Mouse (Mus musculus) limb, embryonic 14.5 days (tissue): ENCODE data around the gene Eno3. TPM values are rescaled to one million over a fixed set of nuclear protein-coding genes. Genes with fewer than 3 reads are reported as not detected.

Source experiments
- ATAC-seq: fragments of 200-750 bp; cut with Nextera tagmentation; 2 replicates; pipeline ENCODE4 v1.8.0; 2017; ENCODE audit warnings: low read depth, moderate number of reproducible peaks, moderate TSS enrichment; ENCODE audit not compliant: low FRiP score
- DNase-seq: peaks from one replicate; pipeline ENCODE4 v3.0.0-alpha.2; 2015; ENCODE audit warnings: low spot score
- H3K27ac ChIP-seq: fragments of 300-500 bp; sonication (generic); replicated peaks from 2 replicates; pipeline ENCODE4 v1.5.1; 2014; ENCODE audit warnings: low read depth, mild to moderate bottlenecking, low read length, moderate library complexity, mixed read lengths
- H3K27me3 ChIP-seq: fragments of 300-500 bp; sonication (generic); 2 replicates; pipeline ENCODE4 v1.6.1; 2014; ENCODE audit warnings: low read length, mixed read lengths; ENCODE audit not compliant: control insufficient read depth, insufficient read depth
- H3K36me3 ChIP-seq: fragments of 300-500 bp; sonication (generic); 2 replicates; pipeline ENCODE4 v1.6.1; 2014; ENCODE audit warnings: mild to moderate bottlenecking, low read length, moderate library complexity, mixed read lengths; ENCODE audit not compliant: control insufficient read depth, insufficient read depth
- H3K4me1 ChIP-seq: fragments of 300-500 bp; sonication (generic); 2 replicates; pipeline ENCODE4 v1.6.1; 2014; ENCODE audit warnings: antibody characterized with exemption, low read length, mixed read lengths; ENCODE audit not compliant: control insufficient read depth, insufficient read depth
- H3K4me2 ChIP-seq: fragments of 300-500 bp; sonication (generic); replicated peaks from 2 replicates; pipeline ENCODE4 v1.6.1; 2014; ENCODE audit warnings: low read depth, mild to moderate bottlenecking, low read length, moderate library complexity; ENCODE audit not compliant: severe bottlenecking
- H3K4me3 ChIP-seq: fragments of 300-500 bp; sonication (generic); replicated peaks from 2 replicates; pipeline ENCODE4 v1.5.1; 2014; ENCODE audit warnings: low read length
- H3K9ac ChIP-seq: fragments of 300-500 bp; sonication (generic); 2 replicates; pipeline ENCODE4 v1.6.1; 2014; ENCODE audit warnings: mild to moderate bottlenecking, low read depth, low read length, moderate library complexity; ENCODE audit not compliant: severe bottlenecking
- H3K9me3 ChIP-seq: fragments of 300-500 bp; sonication (generic); 2 replicates; pipeline ENCODE4 v1.6.1; 2016; ENCODE audit warnings: low read length; ENCODE audit not compliant: control insufficient read depth
- POLR2A ChIP-seq: fragments of 200-500 bp; IDR thresholded peaks from 2 replicates; pipeline ENCODE4 v1.8.0; 2012; ENCODE audit warnings: inconsistent platforms, mild to moderate bottlenecking, moderate library complexity, borderline replicate concordance; ENCODE audit not compliant: insufficient read depth, insufficient read length; ENCODE audit errors: extremely low read depth
- WGBS: fragments of 180-500 bp; shearing (Covaris S2); extraction: QIAGEN DNeasy Blood & Tissue Kit; methylation state at CpG from one replicate; pipeline ENCODE4 v1.1.7; 2014; 5-methylcytosine and 5-hydroxymethylcytosine counted together
- polyA plus RNA-seq, 2 experiments: library from polyadenylated mRNA; depleted of rRNA in 1 of 2; stranded (reverse) in 1 of 2; unstranded in 1 of 2; fragments of >200 nt; fragmentation: Nextera tagmentation in 1 of 2; extraction: Ambion mirVana in 1 of 2; gene quantifications; 2 replicates each; pipeline versions ENCODE4 v1.2.1 to v1.2.3; 2012 to 2014

Gene Eno3
- polyA plus RNA-seq, 2 experiments, result 84.6 to 89.9 TPM

DNA sequence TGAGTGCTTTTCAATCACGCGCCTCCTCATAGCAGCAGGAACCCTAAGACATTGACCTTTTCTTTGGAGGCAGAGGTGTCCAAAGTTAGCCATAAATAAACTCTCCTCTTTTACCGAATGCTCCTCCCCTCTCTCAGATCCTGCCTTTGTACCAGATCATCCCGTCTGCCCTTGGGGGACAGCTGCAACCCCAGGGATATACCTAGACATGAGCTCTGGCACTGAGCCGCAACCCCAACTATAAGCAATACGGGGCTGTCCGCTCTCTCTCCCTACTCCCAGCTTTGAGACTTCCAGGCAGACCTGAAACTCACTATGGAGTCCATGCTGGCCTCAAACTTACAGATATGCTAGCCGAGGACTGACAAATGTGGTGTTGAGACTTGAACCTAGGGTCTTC lies 9.7 kb downstream of the Eno3 start:
- TF ChIP-seq POLR2A, result no peak
- H3K27me3 ChIP-seq, result no peaks in the 10 kb centered on the region
- H3K4me3 ChIP-seq, result no peak overlapping the region
- H3K27ac ChIP-seq, result no peak overlapping the region
- ATAC-seq (no peak), DNase-seq (no peak)
- H3K9ac ChIP-seq, result no peak overlapping the region
- 97% methylated on average over 8 of the region's 8 CpGs for WGBS
- H3K4me1 ChIP-seq, result peaks cover 11% of the 10 kb centered on the region
- H3K4me2 ChIP-seq, result no peak overlapping the region
- H3K36me3 ChIP-seq, result peaks cover 63% of the 10 kb centered on the region
- H3K9me3 ChIP-seq, result no peaks in the 10 kb centered on the region

DNA sequence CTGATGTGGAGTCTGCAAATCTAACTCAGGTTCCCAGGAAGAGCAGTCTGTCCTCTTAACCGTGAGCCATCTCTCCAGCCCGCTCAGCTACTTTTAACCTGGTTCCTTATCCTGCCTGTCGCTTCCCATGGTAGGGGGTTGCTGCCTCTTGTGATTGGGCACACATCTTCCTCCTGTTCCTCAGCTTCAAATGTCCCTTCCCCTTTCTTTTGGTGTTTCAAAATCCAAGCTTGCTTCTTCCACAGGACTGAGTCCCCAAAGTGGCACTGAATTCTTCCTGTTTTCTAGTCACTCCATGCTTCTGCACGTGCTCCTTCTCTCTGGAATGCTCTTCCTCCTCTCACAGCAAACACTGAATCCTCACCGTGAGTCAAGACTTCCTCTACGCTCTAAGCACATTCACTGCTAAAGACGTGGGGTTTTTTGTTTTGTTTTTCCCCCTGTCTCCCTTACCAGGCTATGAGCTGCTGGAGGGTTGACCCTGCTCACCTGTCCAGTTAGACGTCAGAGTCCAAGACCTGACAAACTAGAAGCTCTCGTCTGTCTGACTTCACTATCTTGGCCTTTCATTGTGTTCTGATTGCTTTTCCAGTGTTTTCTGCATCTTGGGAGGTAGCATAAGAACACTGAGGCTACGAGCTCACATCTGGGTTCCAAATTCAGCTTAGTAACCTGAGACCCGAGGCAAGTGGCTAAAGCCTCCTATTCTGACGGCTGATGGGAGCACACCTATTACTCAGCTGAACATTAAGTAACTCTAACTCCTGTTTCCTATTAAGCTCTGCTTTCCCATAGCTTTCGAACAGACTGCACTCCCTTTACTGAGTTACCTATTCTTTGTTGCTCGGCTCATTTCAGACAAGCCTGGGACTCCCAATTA lies 10.5 kb downstream of the Eno3 start:
- H3K36me3 ChIP-seq, result peaks cover 63% of the 10 kb centered on the region
- peaks cover 11% of the 10 kb centered on the region for H3K4me1 ChIP-seq
- DNase-seq (no peak), ATAC-seq (no peak)
- no peak for TF ChIP-seq POLR2A
- peak overlapping the region; percentile 55 for H3K9ac ChIP-seq
- H3K4me3 ChIP-seq, result peak overlapping the region; percentile 65
- no peaks in the 10 kb centered on the region for H3K9me3 ChIP-seq
- WGBS, result 47% methylated on average over 14 of the region's 14 CpGs
- peak overlapping the region; percentile 58 for H3K4me2 ChIP-seq
- H3K27me3 ChIP-seq, result no peaks in the 10 kb centered on the region
- peak overlapping the region; percentile 80 for H3K27ac ChIP-seq

DNA sequence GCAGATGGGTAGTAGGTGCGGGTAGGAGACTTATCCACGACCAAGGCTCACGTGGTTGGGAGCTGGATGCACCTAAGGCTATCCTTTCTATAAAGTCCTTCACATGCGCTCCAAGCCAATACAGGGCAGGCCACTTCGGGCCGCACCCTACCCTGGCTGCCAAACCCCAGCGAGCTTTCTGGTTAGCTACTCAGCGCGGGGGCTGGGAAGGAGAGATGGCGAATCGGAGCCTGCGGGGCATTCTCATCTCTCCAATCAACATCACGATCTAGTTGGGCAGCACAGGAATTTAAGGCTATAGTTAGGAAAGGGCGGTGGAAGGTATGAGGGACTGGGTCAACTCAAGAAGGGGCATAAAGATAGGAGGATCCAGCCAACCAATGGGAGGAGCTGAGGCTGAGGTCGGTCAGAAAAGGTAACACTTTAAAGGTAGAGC lies 11.4 kb downstream of the Eno3 start:
- no peak for TF ChIP-seq POLR2A
- no peaks in the 10 kb centered on the region for H3K27me3 ChIP-seq
- DNase-seq, result no peak
- no peaks in the 10 kb centered on the region for H3K9me3 ChIP-seq
- H3K4me2 ChIP-seq, result peak overlapping the region; percentile 58
- ATAC-seq, result no peak
- WGBS, result under 1% methylated on average over 15 of the region's 15 CpGs
- H3K4me1 ChIP-seq, result peaks cover 11% of the 10 kb centered on the region
- peak overlapping the region; percentile 55 for H3K9ac ChIP-seq
- H3K36me3 ChIP-seq, result peaks cover 56% of the 10 kb centered on the region
- H3K4me3 ChIP-seq, result peak overlapping the region; percentile 65
- peak overlapping the region; percentile 80 for H3K27ac ChIP-seq

DNA sequence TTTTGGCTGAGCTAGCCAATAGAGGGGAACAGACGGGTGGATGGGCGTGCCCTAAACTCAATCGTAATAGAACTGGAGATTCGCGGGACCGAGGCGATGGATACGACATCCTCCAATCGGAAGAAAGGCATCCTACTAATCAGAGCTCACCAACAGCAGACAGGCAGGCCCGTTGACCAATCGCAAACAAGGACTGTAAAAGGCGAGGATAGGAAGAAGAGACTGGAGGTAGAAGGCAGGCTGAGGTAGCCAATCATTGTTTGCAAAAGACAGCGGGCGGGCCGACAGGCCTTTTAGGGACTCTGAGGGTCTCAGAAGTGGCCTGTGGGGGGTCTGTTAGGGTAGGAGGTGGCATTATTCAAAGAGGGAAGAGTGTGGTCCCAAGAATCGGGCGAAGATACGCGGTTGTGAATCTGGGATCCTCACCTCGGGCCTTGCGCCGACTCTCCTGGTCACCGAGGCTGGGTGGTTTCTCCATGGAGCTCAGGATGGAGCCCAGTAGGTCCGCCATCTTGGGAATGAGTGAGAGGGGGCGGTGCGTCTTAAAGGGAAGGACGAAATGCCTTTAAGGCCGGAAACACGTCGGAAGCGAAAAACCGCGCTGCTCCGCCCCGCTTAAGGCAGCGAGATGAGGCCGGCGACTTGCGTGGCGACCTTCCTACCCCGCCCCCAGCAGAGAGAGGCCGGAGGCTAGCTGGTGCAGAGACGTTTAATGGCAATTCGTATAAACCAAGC lies 11.9 kb downstream of the Eno3 start, which contains the start of gene Spag7:
Spag7 (minus strand) TSS at position 646 of the 735 bp plus-strand sequence.
- Histone ChIP-seq H3K27me3 (no peaks in the 10 kb centered on the region), H3K9ac (peak within 1 kb of the TSS; percentile 73), H3K4me1 (peaks cover 11% of the 10 kb centered on the region), H3K4me2 (peak within 1 kb of the TSS; percentile 87), H3K9me3 (no peaks in the 10 kb centered on the region), H3K4me3 (peak within 1 kb of the TSS; percentile 65), H3K36me3 (peaks cover 56% of the 10 kb centered on the region), H3K27ac (peak within 1 kb of the TSS; percentile 97)
- WGBS, result under 1% methylated on average over 42 of the region's 44 CpGs
- TF ChIP-seq POLR2A, result peak; percentile 45; the same call in 1 of the 2 replicates
- DNase-seq (peak; percentile 100), ATAC-seq (peak; percentile 96)
